Mouse (Mus musculus) forebrain, embryonic 16.5 days (tissue): ENCODE measurements around the gene Stk24. TPM values are rescaled to one million over a fixed set of nuclear protein-coding genes. Genes with fewer than 3 reads are reported as not detected.

Source experiments
- ATAC-seq: fragments of 200-750 bp; cut with Nextera tagmentation; 2 replicates; pipeline ENCODE4 v1.8.0; 2017; ENCODE audit warnings: mild to moderate bottlenecking, moderate library complexity
- H3K27ac ChIP-seq: fragments of 300-500 bp; sonication (generic); 2 replicates; pipeline ENCODE4 v1.5.1; 2014; ENCODE audit warnings: low read length, control low read depth
- H3K27me3 ChIP-seq: fragments of 300-500 bp; sonication (generic); replicated peaks from 2 replicates; pipeline ENCODE4 v1.6.1; 2014; ENCODE audit warnings: low read length; ENCODE audit not compliant: control insufficient read depth, insufficient read depth
- H3K36me3 ChIP-seq: fragments of 300-500 bp; sonication (generic); 2 replicates; pipeline ENCODE4 v1.6.1; 2014; ENCODE audit not compliant: control insufficient read depth, insufficient read depth
- H3K4me1 ChIP-seq: fragments of 300-500 bp; sonication (generic); replicated peaks from 2 replicates; pipeline ENCODE4 v1.6.1; 2014; ENCODE audit warnings: low read length; ENCODE audit not compliant: control insufficient read depth, insufficient read depth
- H3K4me2 ChIP-seq: fragments of 300-500 bp; sonication (generic); 2 replicates; pipeline ENCODE4 v1.6.1; 2014; ENCODE audit warnings: mild to moderate bottlenecking, low read length, control low read depth
- H3K4me3 ChIP-seq: fragments of 300-500 bp; sonication (generic); replicated peaks from 2 replicates; pipeline ENCODE4 v1.5.1; 2014; ENCODE audit warnings: mild to moderate bottlenecking, low read length, control low read depth
- H3K9ac ChIP-seq: fragments of 300-500 bp; sonication (generic); replicated peaks from 2 replicates; pipeline ENCODE4 v1.6.1; 2014; ENCODE audit warnings: low read depth, low read length, control low read depth
- H3K9me3 ChIP-seq: fragments of 300-500 bp; sonication (generic); 2 replicates; pipeline ENCODE4 v1.6.1; 2016; ENCODE audit warnings: low read length; ENCODE audit not compliant: control insufficient read depth
- WGBS: fragments of 180-500 bp; shearing (Covaris S2); extraction: QIAGEN DNeasy Blood & Tissue Kit; methylation state at CpG from one replicate; pipeline ENCODE4 v1.1.7; 2014; 5-methylcytosine and 5-hydroxymethylcytosine counted together
- polyA plus RNA-seq: library from polyadenylated mRNA; unstranded; fragments of >200 nt; fragmentation: Nextera tagmentation; extraction: Ambion mirVana; gene quantifications from 2 replicates; pipeline ENCODE4 v1.2.1, GENCODE M21; 2015

The Stk24 gene
- polyA plus RNA-seq, 1 experiment from 2014 or later, result 20.5 TPM

GRCm38 (mm10) chr14:121294484-121294883, 85.3 kb downstream of the Stk24 start:
- Histone ChIP-seq H3K27ac (no peak overlapping the region), H3K4me3 (no peak overlapping the region), H3K4me1 (0 out of 2 replicates have a peak, but pooled peaks cover 4% of the 10 kb centered on the region), H3K9me3 (no peaks in the 10 kb centered on the region), H3K36me3 (peaks cover 7% of the 10 kb centered on the region), H3K4me2 (no peak overlapping the region), H3K9ac (no peak overlapping the region), H3K27me3 (no peaks in the 10 kb centered on the region)
- ATAC-seq, result no peak
- WGBS, result 89% methylated on average over 12 of the region's 12 CpGs

GRCm38 (mm10) chr14:121292391-121292790, 87.4 kb downstream of the Stk24 start:
- 97% methylated on average over 3 of the region's 3 CpGs for WGBS
- Histone ChIP-seq H3K27me3 (no peaks in the 10 kb centered on the region), H3K36me3 (peaks cover 7% of the 10 kb centered on the region), H3K4me1 (0 out of 2 replicates have a peak, but pooled peaks cover 3% of the 10 kb centered on the region), H3K27ac (no peak overlapping the region), H3K4me2 (no peak overlapping the region), H3K9ac (no peak overlapping the region), H3K4me3 (no peak overlapping the region), H3K9me3 (no peaks in the 10 kb centered on the region)
- ATAC-seq, result no peak

- Histone ChIP-seq H3K27me3 (no peaks in the 10 kb centered on the region), H3K36me3 (peaks cover 8% of the 10 kb centered on the region), H3K4me2 (no peak overlapping the region), H3K9me3 (no peaks in the 10 kb centered on the region), H3K27ac (no peak overlapping the region), H3K4me3 (no peak overlapping the region), H3K9ac (no peak overlapping the region), H3K4me1 (no peaks in the 10 kb centered on the region)
- 79% methylated on average over 8 of the region's 8 CpGs for WGBS
- ATAC-seq, result no peak
These were observed 87.9 kb downstream of the Stk24 start for GRCm38 (mm10) chr14:121291881-121292280.

- H3K9me3 ChIP-seq, result no peaks in the 10 kb centered on the region
These were observed 94.3 kb downstream of the Stk24 start for GRCm38 (mm10) chr14:121285379-121286120.

GRCm38 (mm10) chr14:121281336-121281710, 98.5 kb downstream of the Stk24 start:
- peaks cover 15% of the 10 kb centered on the region for H3K36me3 ChIP-seq
- no peak overlapping the region for H3K9ac ChIP-seq
- no peaks in the 10 kb centered on the region for H3K27me3 ChIP-seq
- no peak overlapping the region for H3K4me3 ChIP-seq
- no peaks in the 10 kb centered on the region for H3K4me1 ChIP-seq
- no peak for ATAC-seq
- H3K9me3 ChIP-seq, result no peaks in the 10 kb centered on the region
- H3K27ac ChIP-seq, result no peak overlapping the region
- H3K4me2 ChIP-seq, result no peak overlapping the region

More at GRCm38 (mm10) chr14:121285379-121286120, 94.3 kb downstream of the Stk24 start:
- no peak overlapping the region for H3K27ac ChIP-seq
- H3K9ac ChIP-seq, result no peak overlapping the region
- no peaks in the 10 kb centered on the region for H3K4me1 ChIP-seq
- peaks cover 22% of the 10 kb centered on the region for H3K36me3 ChIP-seq
- WGBS, result 93% methylated on average over 14 of the region's 14 CpGs
- no peak overlapping the region for H3K4me2 ChIP-seq
- no peak for ATAC-seq
- H3K4me3 ChIP-seq, result no peak overlapping the region
- H3K27me3 ChIP-seq, result no peaks in the 10 kb centered on the region

- ATAC-seq, result no peak
- Histone ChIP-seq H3K27me3 (no peaks in the 10 kb centered on the region), H3K9ac (no peak overlapping the region), H3K27ac (no peak overlapping the region), H3K4me2 (no peak overlapping the region), H3K4me1 (no peaks in the 10 kb centered on the region), H3K9me3 (no peaks in the 10 kb centered on the region), H3K36me3 (peaks cover 15% of the 10 kb centered on the region), H3K4me3 (no peak overlapping the region)
- WGBS, result 73% methylated on average over 16 of the region's 16 CpGs
These were observed 99.0 kb downstream of the Stk24 start for GRCm38 (mm10) chr14:121280601-121281335.

GRCm38 (mm10) chr14:121279106-121279505, 100.7 kb downstream of the Stk24 start:
- Histone ChIP-seq H3K4me3 (no peak overlapping the region), H3K9me3 (no peaks in the 10 kb centered on the region), H3K4me2 (no peak overlapping the region), H3K4me1 (no peaks in the 10 kb centered on the region), H3K36me3 (peaks cover 15% of the 10 kb centered on the region), H3K27me3 (no peaks in the 10 kb centered on the region), H3K27ac (no peak overlapping the region), H3K9ac (no peak overlapping the region)
- ATAC-seq, result peak; percentile 81
- WGBS, result 35% methylated on average over 6 of the region's 6 CpGs

- H3K27ac ChIP-seq, result no peak overlapping the region
- no peak overlapping the region for H3K4me2 ChIP-seq
- H3K36me3 ChIP-seq, result peaks cover 2% of the 10 kb centered on the region; the same call in 1 of the 2 replicates
- ATAC-seq, result no peak
- no peak overlapping the region for H3K9ac ChIP-seq
- no peaks in the 10 kb centered on the region for H3K9me3 ChIP-seq
- H3K4me3 ChIP-seq, result no peak overlapping the region
- no peaks in the 10 kb centered on the region for H3K4me1 ChIP-seq
- H3K27me3 ChIP-seq, result no peaks in the 10 kb centered on the region
- 79% methylated on average over 10 of the region's 10 CpGs for WGBS
These were observed 103.8 kb downstream of the Stk24 start for GRCm38 (mm10) chr14:121276016-121276415.

GRCm38 (mm10) chr14:121274985-121275384, 104.8 kb downstream of the Stk24 start:
- ATAC-seq, result no peak
- no peaks in the 10 kb centered on the region for H3K9me3 ChIP-seq
- no peaks in the 10 kb centered on the region for H3K27me3 ChIP-seq
- no peak overlapping the region for H3K4me2 ChIP-seq
- WGBS, result 71% methylated on average over 12 of the region's 12 CpGs
- H3K36me3 ChIP-seq, result peaks cover 2% of the 10 kb centered on the region; the same call in 1 of the 2 replicates
- no peak overlapping the region for H3K9ac ChIP-seq
- H3K27ac ChIP-seq, result no peak overlapping the region
- no peaks in the 10 kb centered on the region for H3K4me1 ChIP-seq
- H3K4me3 ChIP-seq, result no peak overlapping the region
